Mouse (Mus musculus): Measurements from ENCODE around the gene Tor1aip2. TPM values are rescaled to one million over a fixed set of nuclear protein-coding genes. Genes with fewer than 3 reads are reported as not detected.
A peak's percentile ranks its signal among the peaks of the same experiment; 100 is the strongest.

Tor1aip2 gene
- total and polyA plus RNA-seq, 2 experiments from 2014 or later, result 50.3 to 56.0 TPM

DNA sequence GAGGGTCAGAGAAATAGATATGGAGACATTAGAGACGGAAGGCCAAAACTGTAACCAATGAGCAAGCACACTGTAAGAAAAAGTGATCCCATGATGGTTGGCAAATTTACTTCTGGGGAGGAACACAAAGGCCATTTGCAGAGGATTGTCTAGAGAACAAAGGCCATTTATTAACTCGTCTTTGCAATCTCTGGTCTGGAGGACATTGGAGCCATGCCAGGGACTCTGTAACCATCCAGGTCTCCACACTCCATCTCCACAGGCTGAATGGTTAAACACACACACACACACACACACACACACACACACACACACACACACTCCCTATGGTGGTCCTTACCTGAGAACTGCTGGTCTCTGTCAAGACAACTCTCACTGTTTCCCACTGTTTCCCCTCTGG is 70.2 kb downstream of the Tor1aip2 start:
- Histone ChIP-seq H3K36me3 (ENCODE audit: insufficient read depth) (no peaks in the 10 kb centered on the region), H3K9ac (no peak overlapping the region), H3K9me3 (ENCODE audit: low read length) (no peaks in the 10 kb centered on the region; the same call in 1 of the 2 replicates), H3K27ac (ENCODE audit: low read depth, low read length) (no peak overlapping the region), H3K4me3 (ENCODE audit: low read depth, low read length) (no peak overlapping the region), H3K4me1 (ENCODE audit: insufficient read depth) (no peaks in the 10 kb centered on the region), H3K27me3 (ENCODE audit: insufficient read depth, low read length) (no peaks in the 10 kb centered on the region), H3K4me2 (ENCODE audit: low read depth) (no peak overlapping the region)
- no peak for TF ChIP-seq CTCF (IDR thresholded peaks at IDR 0.05; ENCODE audit: low read depth)
- 54% methylated on average over 2 of the region's 2 CpGs for WGBS
- ATAC-seq (no peak), DNase-seq (no peak)

DNA sequence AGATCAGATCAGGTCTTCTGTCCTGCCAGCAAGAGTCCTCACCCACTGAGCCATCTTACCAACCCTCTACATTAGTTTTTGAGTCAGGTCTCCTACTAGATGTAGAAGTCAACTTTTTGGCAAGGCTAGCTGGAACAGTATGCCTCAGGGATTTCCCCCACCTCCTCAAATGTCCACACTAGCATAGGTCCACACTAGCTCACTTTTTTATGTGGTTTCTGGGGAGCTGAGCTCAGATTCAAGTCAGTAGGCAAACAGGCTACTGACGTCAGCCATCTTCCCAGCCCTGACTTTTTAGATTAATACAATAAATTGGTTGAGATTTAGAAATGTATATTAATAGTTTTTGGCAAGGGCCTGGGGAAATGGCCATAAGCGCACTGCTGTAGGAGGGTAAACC is 72.2 kb downstream of the Tor1aip2 start:
- Histone ChIP-seq H3K9me3 (ENCODE audit: low read length) (no peaks in the 10 kb centered on the region; the same call in 1 of the 2 replicates), H3K4me3 (ENCODE audit: low read depth, low read length) (no peak overlapping the region), H3K27ac (ENCODE audit: low read depth, low read length) (no peak overlapping the region), H3K4me1 (ENCODE audit: insufficient read depth) (no peaks in the 10 kb centered on the region), H3K36me3 (ENCODE audit: insufficient read depth) (no peaks in the 10 kb centered on the region), H3K4me2 (ENCODE audit: low read depth) (no peak overlapping the region), H3K27me3 (ENCODE audit: insufficient read depth, low read length) (no peaks in the 10 kb centered on the region), H3K9ac (no peak overlapping the region)
- no peak for DNase-seq
- 95% methylated on average over 2 of the region's 2 CpGs for WGBS
- no peak for TF ChIP-seq CTCF (IDR thresholded peaks at IDR 0.05; ENCODE audit: low read depth)
- ATAC-seq, result no peak

DNA sequence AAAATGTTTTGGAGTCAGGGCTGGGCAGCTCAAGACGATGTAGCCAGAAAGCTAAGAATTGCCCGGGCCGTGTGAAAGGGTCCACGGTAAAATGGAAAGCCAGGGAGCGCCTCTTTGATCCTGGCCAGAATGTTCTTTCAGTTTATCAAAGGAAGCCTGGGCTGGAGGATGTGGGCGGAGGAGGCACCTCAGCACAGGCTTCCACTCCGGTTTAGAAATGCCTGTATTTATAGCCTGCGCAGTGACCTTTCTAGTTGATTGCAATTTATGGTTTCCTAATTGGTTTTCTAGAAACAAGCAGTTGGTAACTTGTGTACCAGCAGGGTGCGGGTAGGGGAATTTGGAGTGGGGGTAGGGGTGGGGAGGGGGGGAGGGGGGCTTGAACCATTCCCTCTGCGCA is 73.2 kb downstream of the Tor1aip2 start:
- Histone ChIP-seq H3K27me3 (ENCODE audit: insufficient read depth, low read length) (no peaks in the 10 kb centered on the region), H3K4me2 (ENCODE audit: low read depth) (no peak overlapping the region), H3K4me1 (ENCODE audit: insufficient read depth) (no peaks in the 10 kb centered on the region), H3K4me3 (ENCODE audit: low read depth, low read length) (no peak overlapping the region), H3K27ac (ENCODE audit: low read depth, low read length) (no peak overlapping the region), H3K9me3 (ENCODE audit: low read length) (no peaks in the 10 kb centered on the region; the same call in 1 of the 2 replicates), H3K36me3 (ENCODE audit: insufficient read depth) (no peaks in the 10 kb centered on the region), H3K9ac (no peak overlapping the region)
- TF ChIP-seq CTCF (IDR thresholded peaks at IDR 0.05; ENCODE audit: low read depth), result no peak
- ATAC-seq (no peak), DNase-seq (no peak)
- 24% methylated on average over 10 of the region's 10 CpGs for WGBS

DNA sequence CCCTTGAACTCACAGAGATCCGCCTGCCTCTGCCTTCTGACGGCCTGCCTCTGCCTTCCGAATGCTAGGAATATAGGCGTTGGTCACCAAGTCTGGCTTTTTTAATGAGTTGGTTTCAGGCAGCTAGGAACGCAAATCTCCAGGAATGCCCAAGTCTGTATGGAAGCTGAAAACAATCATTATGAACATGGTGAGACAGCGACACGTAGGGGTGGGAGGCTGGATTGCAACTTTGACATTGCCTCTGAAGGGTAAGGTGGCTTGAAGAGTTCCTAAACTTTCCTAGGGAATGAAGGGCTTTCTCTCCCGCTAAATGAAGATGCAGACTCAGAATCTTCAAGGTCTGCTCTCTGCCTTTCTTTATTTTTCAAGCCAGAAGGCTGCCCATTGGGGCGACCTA is 75.9 kb downstream of the Tor1aip2 start:
- H3K27me3 ChIP-seq (ENCODE audit: insufficient read depth, low read length), result no peaks in the 10 kb centered on the region
- H3K4me1 ChIP-seq (ENCODE audit: insufficient read depth), result no peaks in the 10 kb centered on the region
- peak; percentile 31; the same call in 1 of the 2 replicates for TF ChIP-seq CTCF (IDR thresholded peaks at IDR 0.05; ENCODE audit: low read depth)
- ATAC-seq (no peak), DNase-seq (no peak)
- no peak overlapping the region for H3K4me3 ChIP-seq (ENCODE audit: low read depth, low read length)
- H3K4me2 ChIP-seq (ENCODE audit: low read depth), result no peak overlapping the region
- H3K36me3 ChIP-seq (ENCODE audit: insufficient read depth), result no peaks in the 10 kb centered on the region
- no peaks in the 10 kb centered on the region for H3K9me3 ChIP-seq (ENCODE audit: low read length)
- WGBS, result 81% methylated on average over 9 of the region's 9 CpGs
- no peak overlapping the region for H3K9ac ChIP-seq
- H3K27ac ChIP-seq (ENCODE audit: low read depth, low read length), result no peak overlapping the region

DNA sequence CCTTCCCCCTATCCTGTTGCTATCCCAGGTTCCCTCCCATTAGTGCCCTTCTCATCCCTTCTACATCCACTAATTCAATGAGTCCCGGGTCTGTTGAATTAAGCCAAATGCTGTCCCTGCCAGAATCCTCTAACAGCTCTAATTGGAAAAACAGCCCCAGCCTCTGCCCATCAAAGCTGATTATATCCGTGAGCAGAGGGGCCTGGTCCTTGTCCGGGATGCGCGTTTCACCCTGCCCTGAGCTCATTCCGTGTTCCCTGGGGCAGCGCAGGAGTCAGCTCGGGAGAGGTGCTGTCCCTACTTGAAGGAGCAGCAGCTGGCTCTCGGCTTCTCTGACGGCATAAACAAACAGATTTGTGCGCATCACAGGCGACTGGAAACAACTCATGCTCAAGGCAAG is 76.5 kb downstream of the Tor1aip2 start:
- H3K4me1 ChIP-seq (ENCODE audit: insufficient read depth), result no peaks in the 10 kb centered on the region
- H3K4me3 ChIP-seq (ENCODE audit: low read depth, low read length), result no peak overlapping the region
- no peak overlapping the region for H3K9ac ChIP-seq
- H3K27ac ChIP-seq (ENCODE audit: low read depth, low read length), result no peak overlapping the region
- no peak for DNase-seq
- WGBS, result 36% methylated on average over 12 of the region's 12 CpGs
- H3K9me3 ChIP-seq (ENCODE audit: low read length), result no peaks in the 10 kb centered on the region
- no peaks in the 10 kb centered on the region for H3K27me3 ChIP-seq (ENCODE audit: insufficient read depth, low read length)
- no peaks in the 10 kb centered on the region for H3K36me3 ChIP-seq (ENCODE audit: insufficient read depth)
- TF ChIP-seq CTCF (IDR thresholded peaks at IDR 0.05; ENCODE audit: low read depth), result no peak
- no peak for ATAC-seq
- no peak overlapping the region for H3K4me2 ChIP-seq (ENCODE audit: low read depth)

DNA sequence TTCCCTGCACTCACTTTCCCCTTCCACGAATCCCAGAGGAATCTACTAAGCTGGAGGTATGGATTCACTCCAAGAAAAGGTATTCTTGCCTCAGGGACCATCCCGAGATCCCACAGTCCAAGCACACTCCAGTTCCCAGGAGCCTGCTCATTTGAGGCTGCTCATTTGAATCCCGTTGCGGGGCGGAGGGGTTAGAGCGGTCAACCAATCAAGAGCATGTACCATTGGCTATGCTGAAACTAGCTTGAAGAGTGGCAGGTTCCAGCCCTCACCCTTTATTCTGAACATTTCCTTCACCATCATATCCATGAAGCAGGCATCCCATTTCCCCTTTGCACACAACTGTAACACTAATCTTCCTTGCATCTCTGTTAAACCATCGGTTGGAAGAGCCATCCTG is 76.9 kb downstream of the Tor1aip2 start:
- DNase-seq, result no peak
- no peaks in the 10 kb centered on the region for H3K27me3 ChIP-seq (ENCODE audit: insufficient read depth, low read length)
- no peaks in the 10 kb centered on the region for H3K9me3 ChIP-seq (ENCODE audit: low read length)
- H3K4me3 ChIP-seq (ENCODE audit: low read depth, low read length), result no peak overlapping the region
- H3K9ac ChIP-seq, result no peak overlapping the region
- TF ChIP-seq CTCF (IDR thresholded peaks at IDR 0.05; ENCODE audit: low read depth), result no peak
- no peak for ATAC-seq
- no peak overlapping the region for H3K4me2 ChIP-seq (ENCODE audit: low read depth)
- 60% methylated on average over 7 of the region's 7 CpGs for WGBS
- H3K4me1 ChIP-seq (ENCODE audit: insufficient read depth), result no peaks in the 10 kb centered on the region
- H3K36me3 ChIP-seq (ENCODE audit: insufficient read depth), result no peaks in the 10 kb centered on the region
- H3K27ac ChIP-seq (ENCODE audit: low read depth, low read length), result no peak overlapping the region

DNA sequence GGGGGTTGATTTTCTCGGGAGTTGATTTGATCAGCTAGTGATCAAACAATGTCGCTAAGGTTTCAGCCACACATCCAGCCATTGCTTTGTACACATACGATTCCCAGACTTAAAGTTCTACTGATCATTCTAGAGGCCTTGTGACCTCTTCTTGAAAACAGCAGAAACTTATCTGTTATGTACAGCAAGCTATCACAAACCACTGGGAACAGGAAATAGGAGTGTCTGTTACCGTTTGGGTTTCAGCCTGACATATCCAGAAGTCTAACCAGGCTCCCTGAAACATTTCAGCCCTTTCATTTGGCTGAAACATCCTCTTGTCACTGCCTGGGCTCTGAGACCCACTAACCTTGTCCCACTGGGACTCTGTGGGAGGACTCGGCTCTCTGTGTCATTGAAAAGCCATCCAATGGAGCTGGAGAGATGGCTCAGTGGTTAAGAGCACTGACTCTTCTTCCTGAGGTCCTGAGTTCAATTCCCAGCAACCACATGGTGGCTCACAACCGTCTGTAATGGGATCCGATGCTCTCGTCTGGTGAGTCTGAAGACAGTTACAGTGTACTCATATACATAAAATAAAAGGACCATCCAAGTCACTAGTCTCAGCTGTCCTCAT is 78.8 kb downstream of the Tor1aip2 start:
- H3K36me3 ChIP-seq (ENCODE audit: insufficient read depth), result no peaks in the 10 kb centered on the region
- no peaks in the 10 kb centered on the region for H3K9me3 ChIP-seq (ENCODE audit: low read length)
- WGBS, result 84% methylated on average over 8 of the region's 8 CpGs
- no peak for ATAC-seq
- TF ChIP-seq CTCF (IDR thresholded peaks at IDR 0.05; ENCODE audit: low read depth), result no peak
- no peak overlapping the region for H3K9ac ChIP-seq
- no peak overlapping the region for H3K27ac ChIP-seq (ENCODE audit: low read depth, low read length)
- no peak for DNase-seq
- no peaks in the 10 kb centered on the region for H3K4me1 ChIP-seq (ENCODE audit: insufficient read depth)
- H3K4me2 ChIP-seq (ENCODE audit: low read depth), result no peak overlapping the region
- H3K4me3 ChIP-seq (ENCODE audit: low read depth, low read length), result no peak overlapping the region
- H3K27me3 ChIP-seq (ENCODE audit: insufficient read depth, low read length), result no peaks in the 10 kb centered on the region
